17 mouse cellular contexts compared by ENCODE assay signal in the genomic region with DNA sequence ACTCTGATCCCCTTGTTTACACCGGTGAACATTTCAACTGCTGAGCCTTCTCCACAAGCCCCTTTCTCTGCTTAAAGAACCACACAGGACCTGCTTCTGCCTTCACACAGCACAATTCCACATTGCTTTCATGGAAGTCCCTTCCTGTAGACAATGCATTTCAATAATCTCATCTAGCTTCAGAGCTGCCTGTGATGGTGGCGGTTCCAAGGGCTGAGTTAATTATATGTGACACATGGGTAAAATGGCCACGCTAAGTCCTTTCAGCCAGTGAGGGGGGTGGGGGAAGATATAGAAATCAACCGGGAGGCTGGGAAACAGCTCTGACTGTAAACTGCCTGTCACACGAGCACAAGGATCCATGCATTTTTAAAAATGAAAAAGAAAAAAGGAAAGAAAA.
DNase-seq lines count a peak whose midpoint lies in the region; ATAC-seq and TF ChIP-seq lines count a peak whose summit lies in the region.
"Had no signal": no experiment of that assay in that cellular context is flagged by ENCODE, and none has a peak within 500 bp of the region (broad histone marks: within the 10 kb centered on the region; RNA-seq: fewer than 3 reads in every experiment).

No protein-coding gene starts in this region.

- no peak overlapping the region for H3K9ac ChIP-seq in hindbrain, embryonic 12.5 days
- H3K9ac ChIP-seq in midbrain, embryonic 11.5 days (ENCODE audit: low read length): no peak overlapping the region
- no peak overlapping the region for H3K9ac ChIP-seq in neural tube, embryonic 14.5 days (replicated peaks; ENCODE audit: low read depth, low read length)
- H3K9ac ChIP-seq: limb, embryonic 13.5 days; liver, embryonic 13.5 days; lung, embryonic 14.5 days had no signal

- TF ChIP-seq CTCF in brain, embryonic 14.5 days (IDR thresholded peaks at IDR 0.05; ENCODE audit: borderline replicate concordance, extremely low read depth, insufficient read depth, insufficient read length): no peak

- no peaks in the 10 kb centered on the region for H3K36me3 ChIP-seq in hindbrain, embryonic 12.5 days
- no peaks in the 10 kb centered on the region for H3K36me3 ChIP-seq in midbrain, embryonic 11.5 days (ENCODE audit: control insufficient read depth, insufficient read depth, low read length)
- H3K36me3 ChIP-seq in neural tube, embryonic 14.5 days (ENCODE audit: control insufficient read depth, insufficient read depth, low read length): no peaks in the 10 kb centered on the region
- H3K36me3 ChIP-seq: heart, embryonic 10.5 days; limb, embryonic 13.5 days; liver, embryonic 13.5 days had no signal

- no peak for ATAC-seq in hindbrain, embryonic 12.5 days (ENCODE audit: low FRiP score)
- ATAC-seq in midbrain, embryonic 11.5 days (ENCODE audit: low FRiP score): 0 out of 2 replicates have a peak, but pooled peaks have one; percentile 38
- no peak for ATAC-seq in neural tube, embryonic 14.5 days (ENCODE audit: low read depth)
- ATAC-seq in erythroid progenitor cell, adult 5-6 weeks (replicated peaks; ENCODE audit: low FRiP score, poor library complexity, severe bottlenecking): no peak
- ATAC-seq: forebrain, embryonic 16.5 days had no signal

- H3K4me2 ChIP-seq in hindbrain, embryonic 12.5 days (replicated peaks): no peak overlapping the region
- H3K4me2 ChIP-seq in midbrain, embryonic 11.5 days: no peak overlapping the region
- no peak overlapping the region for H3K4me2 ChIP-seq in neural tube, embryonic 14.5 days (ENCODE audit: low read depth, low read length)
- H3K4me2 ChIP-seq: limb, embryonic 13.5 days; liver, embryonic 13.5 days; lung, embryonic 14.5 days had no signal

- H3K4me3 ChIP-seq in hindbrain, embryonic 12.5 days: no peak overlapping the region
- H3K4me3 ChIP-seq in midbrain, embryonic 11.5 days (ENCODE audit: low read depth, low read length): no peak overlapping the region
- no peak overlapping the region for H3K4me3 ChIP-seq in neural tube, embryonic 14.5 days (ENCODE audit: low read depth, low read length)
- H3K4me3 ChIP-seq: heart, embryonic 10.5 days; limb, embryonic 13.5 days; liver, embryonic 13.5 days had no signal

- no peaks in the 10 kb centered on the region for H3K9me3 ChIP-seq in hindbrain, embryonic 12.5 days (replicated peaks)
- H3K9me3 ChIP-seq in midbrain, embryonic 11.5 days (ENCODE audit: control insufficient read depth, low read length): no peaks in the 10 kb centered on the region
- H3K9me3 ChIP-seq in neural tube, embryonic 14.5 days (ENCODE audit: control insufficient read depth, low read length): no peaks in the 10 kb centered on the region
- H3K9me3 ChIP-seq: heart, embryonic 10.5 days; limb, embryonic 13.5 days; liver, embryonic 13.5 days had no signal

- 54% methylated on average over 5 of the region's 5 CpGs for WGBS in hindbrain, embryonic 12.5 days
- 56% methylated on average over 5 of the region's 5 CpGs for WGBS in midbrain, embryonic 11.5 days
- 54% methylated on average over 5 of the region's 5 CpGs for WGBS in neural tube, embryonic 14.5 days

- peak overlapping the region; percentile 45; the same call in 1 of the 2 replicates for H3K27ac ChIP-seq in hindbrain, embryonic 12.5 days
- peak overlapping the region; percentile 40 for H3K27ac ChIP-seq in midbrain, embryonic 11.5 days (ENCODE audit: low read depth, low read length)
- H3K27ac ChIP-seq in neural tube, embryonic 14.5 days (ENCODE audit: low read depth, low read length): peak overlapping the region; percentile 66
- H3K27ac ChIP-seq: heart, embryonic 10.5 days; kidney, postnatal 0 days; limb, embryonic 13.5 days; liver, embryonic 13.5 days had no signal

- DNase-seq in brain, embryonic 14.5 days (ENCODE audit: low read depth): peak; percentile 48
- DNase-seq in midbrain, embryonic 11.5 days (ENCODE audit: low spot score, missing footprints): no peak
- no peak for DNase-seq in cerebellum, adult 11-12 months
- no peak for DNase-seq in cerebellum, postnatal 36 days
- DNase-seq: adrenal gland, postnatal 10 days; cerebellum, postnatal 10 days; embryo, embryonic 11 days; kidney, adult 18-20 months; liver, embryonic 13.5 days; lung, embryonic 14.5 days had no signal

- no peaks in the 10 kb centered on the region for H3K27me3 ChIP-seq in hindbrain, embryonic 12.5 days
- H3K27me3 ChIP-seq in midbrain, embryonic 11.5 days (ENCODE audit: control insufficient read depth, insufficient read depth, low read length): no peaks in the 10 kb centered on the region
- H3K27me3 ChIP-seq in neural tube, embryonic 14.5 days (ENCODE audit: control insufficient read depth, insufficient read depth, low read length): no peaks in the 10 kb centered on the region
- H3K27me3 ChIP-seq: limb, embryonic 13.5 days; liver, embryonic 13.5 days had no signal

- TF ChIP-seq POLR2A in brain, embryonic 14.5 days (IDR thresholded peaks at IDR 0.05; ENCODE audit: borderline replicate concordance, extremely low read depth, insufficient read depth, insufficient read length, poor library complexity, severe bottlenecking): no peak

- peaks cover 9% of the 10 kb centered on the region; the same call in 1 of the 2 replicates for H3K4me1 ChIP-seq in hindbrain, embryonic 12.5 days
- peaks cover 3% of the 10 kb centered on the region; the same call in 1 of the 2 replicates for H3K4me1 ChIP-seq in midbrain, embryonic 11.5 days (ENCODE audit: control insufficient read depth, insufficient read depth, low read length)
- no peaks in the 10 kb centered on the region for H3K4me1 ChIP-seq in neural tube, embryonic 14.5 days (ENCODE audit: control insufficient read depth, insufficient read depth, low read length)
- H3K4me1 ChIP-seq: heart, embryonic 10.5 days; limb, embryonic 13.5 days had no signal
